Mouse (Mus musculus) kidney, adult 2 months (tissue): ENCODE results near the gene Hist1h2bh. TPM values are rescaled to one million over a fixed set of nuclear protein-coding genes. Genes with fewer than 3 reads are reported as not detected.

Source experiments
- DNase-seq: peaks from one replicate; pipeline ENCODE4 v3.0.0; 2021
- H3K27ac ChIP-seq: fragments of 200-500 bp; 2 replicates; pipeline ENCODE4 v1.5.1; 2012; ENCODE audit warnings: low read depth, low read length, control low read depth, inconsistent platforms; ENCODE audit not compliant: insufficient read depth
- H3K27me3 ChIP-seq: fragments of 200-500 bp; replicated peaks from 2 replicates; pipeline ENCODE4 v1.6.1; 2012; ENCODE audit warnings: mild to moderate bottlenecking, moderate library complexity, low read length, inconsistent platforms; ENCODE audit not compliant: control insufficient read depth, insufficient read depth
- H3K36me3 ChIP-seq: fragments of 200-500 bp; 2 replicates; pipeline ENCODE4 v1.6.1; 2012; ENCODE audit warnings: mild to moderate bottlenecking, moderate library complexity, low read length, inconsistent platforms; ENCODE audit not compliant: control insufficient read depth, insufficient read depth
- H3K4me1 ChIP-seq: fragments of 200-500 bp; 2 replicates; pipeline ENCODE4 v1.6.1; 2011; ENCODE audit warnings: low read length; ENCODE audit not compliant: control insufficient read depth, insufficient read depth
- H3K4me3 ChIP-seq: fragments of 200-500 bp; 2 replicates; pipeline ENCODE4 v1.5.1; 2011; ENCODE audit warnings: mild to moderate bottlenecking, low read depth, low read length, control low read depth; ENCODE audit not compliant: insufficient read depth
- CTCF ChIP-seq: fragments of 200-500 bp; conservative IDR thresholded peaks from 2 replicates; pipeline ENCODE4 v1.5.1; 2011; ENCODE audit warnings: low read depth, mild to moderate bottlenecking, control low read depth, low read length, moderate library complexity, mixed read lengths; ENCODE audit not compliant: insufficient read depth, insufficient read length
- POLR2A ChIP-seq: fragments of 200-500 bp; IDR thresholded peaks from one replicate; pipeline ENCODE4 v1.6.1; 2011; ENCODE audit warnings: low read depth, low read length, control low read depth
- WGBS: fragments of 180-500 bp; shearing (Covaris S2); methylation state at CpG from one replicate; pipeline ENCODE4 v1.1.7; 2018; 5-methylcytosine and 5-hydroxymethylcytosine counted together
- polyA plus RNA-seq: library from polyadenylated mRNA; depleted of rRNA; stranded (reverse); fragments of >200 nt; gene quantifications from 2 replicates; pipeline ENCODE4 v1.2.3, GENCODE M21; 2012

Gene Hist1h2bh
- polyA plus RNA-seq, 1 experiment: 0.36 TPM

- Histone ChIP-seq H3K4me3 (no peak overlapping the region), H3K27me3 (no peaks in the 10 kb centered on the region), H3K4me1 (no peaks in the 10 kb centered on the region), H3K36me3 (no peaks in the 10 kb centered on the region), H3K27ac (no peak overlapping the region)
- DNase-seq: no peak
- no peak for TF ChIP-seq POLR2A
- 57% methylated on average over 13 of the region's 13 CpGs for WGBS
These were observed 36.8 kb downstream of the Hist1h2bh start for GRCm38 (mm10) chr13:23506351-23506750.

GRCm38 (mm10) chr13:23505662-23506345, 37.4 kb downstream of the Hist1h2bh start:
- WGBS: 50% methylated on average over 14 of the region's 14 CpGs
- Histone ChIP-seq H3K4me3 (no peak overlapping the region), H3K4me1 (no peaks in the 10 kb centered on the region), H3K27ac (no peak overlapping the region), H3K36me3 (no peaks in the 10 kb centered on the region), H3K27me3 (no peaks in the 10 kb centered on the region)
- TF ChIP-seq POLR2A (no peak), CTCF (no peak)
- DNase-seq: no peak

GRCm38 (mm10) chr13:23503797-23504196, 39.4 kb downstream of the Hist1h2bh start:
- H3K36me3 ChIP-seq: no peaks in the 10 kb centered on the region
- peak; percentile 49 for DNase-seq
- no peaks in the 10 kb centered on the region for H3K4me1 ChIP-seq
- no peak overlapping the region for H3K27ac ChIP-seq
- no peak for TF ChIP-seq POLR2A
- no peak for TF ChIP-seq CTCF
- 15% methylated on average over 9 of the region's 9 CpGs for WGBS
- H3K27me3 ChIP-seq: no peaks in the 10 kb centered on the region
- H3K4me3 ChIP-seq: no peak overlapping the region

GRCm38 (mm10) chr13:23502916-23503315, 40.3 kb downstream of the Hist1h2bh start:
- no peak for DNase-seq
- H3K36me3 ChIP-seq: no peaks in the 10 kb centered on the region
- H3K4me1 ChIP-seq: no peaks in the 10 kb centered on the region; the same call in 1 of the 2 replicates
- H3K4me3 ChIP-seq: no peak overlapping the region
- no peak for TF ChIP-seq CTCF
- no peak for TF ChIP-seq POLR2A
- H3K27me3 ChIP-seq: no peaks in the 10 kb centered on the region
- WGBS: 81% methylated on average over 4 of the region's 4 CpGs
- no peak overlapping the region for H3K27ac ChIP-seq

- WGBS: 65% methylated on average over 9 of the region's 9 CpGs
- no peak overlapping the region for H3K27ac ChIP-seq
- H3K36me3 ChIP-seq: no peaks in the 10 kb centered on the region
- TF ChIP-seq POLR2A (no peak), CTCF (no peak)
- no peak for DNase-seq
- H3K4me3 ChIP-seq: no peak overlapping the region
- no peaks in the 10 kb centered on the region; the same call in 1 of the 2 replicates for H3K4me1 ChIP-seq
- no peaks in the 10 kb centered on the region for H3K27me3 ChIP-seq
These were observed 41.1 kb downstream of the Hist1h2bh start for GRCm38 (mm10) chr13:23502031-23502567.

GRCm38 (mm10) chr13:23501511-23501910, 41.7 kb downstream of the Hist1h2bh start:
- Histone ChIP-seq H3K27me3 (no peaks in the 10 kb centered on the region), H3K27ac (no peak overlapping the region), H3K4me1 (no peaks in the 10 kb centered on the region; the same call in 1 of the 2 replicates), H3K4me3 (no peak overlapping the region), H3K36me3 (no peaks in the 10 kb centered on the region)
- no peak for DNase-seq
- TF ChIP-seq CTCF (no peak), POLR2A (no peak)
- WGBS: 54% methylated on average over 5 of the region's 5 CpGs

- no peak for TF ChIP-seq CTCF
- TF ChIP-seq POLR2A: no peak
- H3K4me1 ChIP-seq: no peaks in the 10 kb centered on the region; the same call in 1 of the 2 replicates
- no peak overlapping the region for H3K27ac ChIP-seq
- DNase-seq: peak; percentile 46
- WGBS: 23% methylated on average over 17 of the region's 17 CpGs
- no peak overlapping the region for H3K4me3 ChIP-seq
- H3K36me3 ChIP-seq: no peaks in the 10 kb centered on the region
- H3K27me3 ChIP-seq: no peaks in the 10 kb centered on the region
These were observed 42.6 kb downstream of the Hist1h2bh start for GRCm38 (mm10) chr13:23500424-23501200.
